Mouse (Mus musculus): ENCODE measurements around the gene Arhgef17.

Gene Arhgef17

GRCm38 (mm10) chr7:100917751-100918150 is 14.2 kb downstream of the Arhgef17 start:
- intact Hi-C loops (cut with DNase I) = no loop called here

GRCm38 (mm10) chr7:100916526-100916925 is 15.4 kb downstream of the Arhgef17 start:
- intact Hi-C loops (cut with DNase I) = no loop called here

GRCm38 (mm10) chr7:100915204-100915603 is 16.7 kb downstream of the Arhgef17 start:
- intact Hi-C loops (cut with DNase I) = no loop called here

GRCm38 (mm10) chr7:100911791-100912190 is 20.1 kb downstream of the Arhgef17 start:
- intact Hi-C loops (cut with DNase I) = no loop called here

- intact Hi-C loops (cut with DNase I) = no loop called here
Measured at GRCm38 (mm10) chr7:100911246-100911770, 20.6 kb downstream of the Arhgef17 start.

GRCm38 (mm10) chr7:100908567-100908966 is 23.3 kb downstream of the Arhgef17 start:
- intact Hi-C loops (cut with DNase I) = loop anchor here (2.0 to 10.0 kb wide), 4 partner anchors 22 to 146 kb away; no protein-coding TSS in a partner anchor

GRCm38 (mm10) chr7:100908061-100908460 is 23.8 kb downstream of the Arhgef17 start:
- intact Hi-C loops (cut with DNase I) = loop anchor here (2.0 to 10.0 kb wide), 4 partner anchors 23 to 147 kb away; no protein-coding TSS in a partner anchor

- intact Hi-C loops (cut with DNase I) = loop anchor here (5.0 to 10.0 kb wide), 3 partner anchors 35 to 148 kb away; no protein-coding TSS in a partner anchor
Measured at GRCm38 (mm10) chr7:100907231-100907630, 24.7 kb downstream of the Arhgef17 start.

- intact Hi-C loops (cut with DNase I) = loop anchor here (5.0 to 10.0 kb wide), 3 partner anchors 36 to 149 kb away; no protein-coding TSS in a partner anchor
Measured at GRCm38 (mm10) chr7:100906029-100906789, 25.7 kb downstream of the Arhgef17 start.

GRCm38 (mm10) chr7:100905037-100905436 is 26.9 kb downstream of the Arhgef17 start:
- intact Hi-C loops (cut with DNase I) = loop anchor here (5.0 to 10.0 kb wide), 3 partner anchors 37 to 150 kb away; no protein-coding TSS in a partner anchor

- intact Hi-C loops (cut with DNase I) = loop anchor here (5.0 to 10.0 kb wide), 3 partner anchors 38 to 150 kb away; no protein-coding TSS in a partner anchor
Measured at GRCm38 (mm10) chr7:100904612-100905011, 27.3 kb downstream of the Arhgef17 start.

- intact Hi-C loops (cut with DNase I) = loop anchor here (10.0 kb wide), 2 partner anchors 82 to 152 kb away; no protein-coding TSS in a partner anchor
Measured at GRCm38 (mm10) chr7:100902451-100903137, 29.3 kb downstream of the Arhgef17 start.

- intact Hi-C loops (cut with DNase I) = no loop called here
Measured at GRCm38 (mm10) chr7:100897828-100898227, 34.1 kb downstream of the Arhgef17 start.

- intact Hi-C loops (cut with DNase I) = no loop called here
Measured at GRCm38 (mm10) chr7:100894833-100895226, 37.1 kb downstream of the Arhgef17 start.

- intact Hi-C loops (cut with DNase I) = no loop called here
Measured at GRCm38 (mm10) chr7:100894057-100894832, 37.7 kb downstream of the Arhgef17 start.

- intact Hi-C loops (cut with DNase I) = no loop called here
Measured at GRCm38 (mm10) chr7:100893249-100894056, 38.5 kb downstream of the Arhgef17 start.

GRCm38 (mm10) chr7:100886535-100886934 is 45.4 kb downstream of the Arhgef17 start:
- intact Hi-C loops (cut with DNase I) = loop anchor here (5.0 kb wide), 1 partner anchor 39 kb away; no protein-coding TSS in a partner anchor

GRCm38 (mm10) chr7:100884460-100884859 is 47.4 kb downstream of the Arhgef17 start:
- intact Hi-C loops (cut with DNase I) = no loop called here

- intact Hi-C loops (cut with DNase I) = no loop called here
Measured at GRCm38 (mm10) chr7:100881950-100882349, 50.0 kb downstream of the Arhgef17 start.

- intact Hi-C loops (cut with DNase I) = no loop called here
Measured at GRCm38 (mm10) chr7:100881531-100881930, 50.4 kb downstream of the Arhgef17 start.

All from adrenal gland (tissue).